Mouse (Mus musculus): Measurements from ENCODE around the gene Abcc4. TPM values are rescaled to one million over a fixed set of nuclear protein-coding genes. Genes with fewer than 3 reads are reported as not detected.
A peak's percentile ranks its signal among the peaks of the same experiment; 100 is the strongest.

Gene Abcc4
- polyA plus RNA-seq, 1 experiment from 2014 or later, result 3.2 TPM

GRCm38 (mm10) chr14:118620773-118621448 is 85.1 kb downstream of the Abcc4 start:
- DNase-seq (ENCODE audit: low spot score), result no peak
- H3K36me3 ChIP-seq (ENCODE audit: control insufficient read depth, insufficient read depth, low read length), result no peaks in the 10 kb centered on the region
- no peaks in the 10 kb centered on the region for H3K9me3 ChIP-seq (ENCODE audit: control insufficient read depth, low read length)
- H3K27ac ChIP-seq (ENCODE audit: low read depth, low read length), result no peak overlapping the region
- no peak overlapping the region for H3K9ac ChIP-seq (ENCODE audit: low read depth, low read length)
- no peak overlapping the region for H3K4me2 ChIP-seq (replicated peaks; ENCODE audit: low read depth, low read length)
- no peak for ATAC-seq (ENCODE audit: low FRiP score)
- H3K4me1 ChIP-seq (replicated peaks; ENCODE audit: control insufficient read depth, insufficient read depth, low read length), result no peaks in the 10 kb centered on the region
- no peaks in the 10 kb centered on the region for H3K27me3 ChIP-seq (ENCODE audit: control insufficient read depth, insufficient read depth, low read length)
- 79% methylated on average over 6 of the region's 6 CpGs for WGBS
- H3K4me3 ChIP-seq (ENCODE audit: low read depth, low read length), result no peak overlapping the region

DNA sequence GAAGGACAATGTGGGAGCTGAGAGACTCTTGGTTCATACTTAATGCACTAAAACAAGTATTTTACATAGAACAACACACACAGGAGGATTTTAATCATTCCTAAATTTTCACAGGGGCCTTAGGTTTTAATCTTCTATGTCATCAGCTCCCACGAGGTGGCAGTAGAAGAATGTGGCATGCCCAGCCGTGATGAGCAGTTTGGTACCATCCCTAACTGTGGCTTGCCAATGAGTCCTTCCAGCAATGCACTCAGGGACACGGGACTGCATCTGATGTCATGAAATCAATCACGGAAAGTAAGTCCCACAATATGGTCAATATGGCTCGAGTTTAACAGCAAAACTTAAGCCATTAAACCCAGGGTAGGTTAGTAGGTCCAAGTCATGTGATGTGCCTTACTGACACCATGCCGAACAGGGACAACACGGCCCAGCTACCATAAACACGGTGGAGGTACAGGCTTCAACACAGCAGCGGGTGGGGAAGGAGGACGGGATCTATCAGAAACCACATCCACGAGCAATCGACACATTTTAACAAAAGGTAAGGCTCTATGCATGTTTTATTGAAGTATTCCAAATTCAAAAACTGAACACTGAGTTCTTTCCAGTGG is 89.2 kb downstream of the Abcc4 start:
- ATAC-seq (ENCODE audit: low FRiP score) (no peak; the same call in 1 of the 2 replicates), DNase-seq (ENCODE audit: low spot score) (peak; percentile 49)
- H3K36me3 ChIP-seq (ENCODE audit: control insufficient read depth, insufficient read depth, low read length), result no peaks in the 10 kb centered on the region
- no peak overlapping the region for H3K4me3 ChIP-seq (ENCODE audit: low read depth, low read length)
- H3K27me3 ChIP-seq (ENCODE audit: control insufficient read depth, insufficient read depth, low read length), result no peaks in the 10 kb centered on the region
- no peaks in the 10 kb centered on the region for H3K4me1 ChIP-seq (replicated peaks; ENCODE audit: control insufficient read depth, insufficient read depth, low read length)
- no peak overlapping the region for H3K4me2 ChIP-seq (replicated peaks; ENCODE audit: low read depth, low read length)
- 79% methylated on average over 12 of the region's 12 CpGs for WGBS
- no peaks in the 10 kb centered on the region for H3K9me3 ChIP-seq (ENCODE audit: control insufficient read depth, low read length)
- no peak overlapping the region for H3K27ac ChIP-seq (ENCODE audit: low read depth, low read length)
- no peak overlapping the region for H3K9ac ChIP-seq (ENCODE audit: low read depth, low read length)

DNA sequence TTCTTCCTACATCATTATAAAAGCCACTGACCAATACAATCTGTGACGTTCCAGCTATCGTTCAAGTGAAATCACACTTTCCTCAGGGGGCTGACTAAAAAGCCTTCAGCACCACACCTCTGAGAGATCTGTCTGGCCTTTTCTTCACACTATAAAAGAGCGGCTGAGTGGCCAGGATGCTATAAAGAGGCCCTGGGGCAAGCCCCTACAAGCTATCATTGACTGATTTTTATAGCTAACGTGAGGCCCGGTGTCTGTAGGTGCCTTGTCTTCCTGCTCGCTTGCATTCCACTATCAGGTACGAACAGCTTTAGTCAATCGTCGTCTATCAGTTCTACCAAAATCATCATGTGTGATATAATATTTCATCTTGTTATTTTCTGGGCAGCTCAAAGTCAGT is 92.3 kb downstream of the Abcc4 start:
- Histone ChIP-seq H3K4me3 (ENCODE audit: low read depth, low read length) (no peak overlapping the region), H3K9ac (ENCODE audit: low read depth, low read length) (no peak overlapping the region), H3K27ac (ENCODE audit: low read depth, low read length) (no peak overlapping the region), H3K36me3 (ENCODE audit: control insufficient read depth, insufficient read depth, low read length) (no peaks in the 10 kb centered on the region), H3K4me2 (replicated peaks; ENCODE audit: low read depth, low read length) (no peak overlapping the region), H3K9me3 (ENCODE audit: control insufficient read depth, low read length) (no peaks in the 10 kb centered on the region), H3K4me1 (replicated peaks; ENCODE audit: control insufficient read depth, insufficient read depth, low read length) (no peaks in the 10 kb centered on the region), H3K27me3 (ENCODE audit: control insufficient read depth, insufficient read depth, low read length) (no peaks in the 10 kb centered on the region)
- ATAC-seq (ENCODE audit: low FRiP score) (no peak), DNase-seq (ENCODE audit: low spot score) (no peak)
- 84% methylated on average over 9 of the region's 9 CpGs for WGBS

GRCm38 (mm10) chr14:118611714-118612113 is 94.3 kb downstream of the Abcc4 start:
- H3K36me3 ChIP-seq (ENCODE audit: control insufficient read depth, insufficient read depth, low read length), result no peaks in the 10 kb centered on the region
- no peaks in the 10 kb centered on the region for H3K27me3 ChIP-seq (ENCODE audit: control insufficient read depth, insufficient read depth, low read length)
- no peak overlapping the region for H3K4me2 ChIP-seq (replicated peaks; ENCODE audit: low read depth, low read length)
- no peak overlapping the region for H3K9ac ChIP-seq (ENCODE audit: low read depth, low read length)
- no peak overlapping the region for H3K27ac ChIP-seq (ENCODE audit: low read depth, low read length)
- 92% methylated on average over 17 of the region's 17 CpGs for WGBS
- ATAC-seq (ENCODE audit: low FRiP score) (no peak), DNase-seq (ENCODE audit: low spot score) (no peak)
- no peak overlapping the region for H3K4me3 ChIP-seq (ENCODE audit: low read depth, low read length)
- H3K4me1 ChIP-seq (replicated peaks; ENCODE audit: control insufficient read depth, insufficient read depth, low read length), result no peaks in the 10 kb centered on the region
- no peaks in the 10 kb centered on the region for H3K9me3 ChIP-seq (ENCODE audit: control insufficient read depth, low read length)

GRCm38 (mm10) chr14:118610786-118611185 is 95.2 kb downstream of the Abcc4 start:
- DNase-seq (ENCODE audit: low spot score) (no peak), ATAC-seq (ENCODE audit: low FRiP score) (no peak)
- no peaks in the 10 kb centered on the region for H3K36me3 ChIP-seq (ENCODE audit: control insufficient read depth, insufficient read depth, low read length)
- H3K9ac ChIP-seq (ENCODE audit: low read depth, low read length), result no peak overlapping the region
- 96% methylated on average over 11 of the region's 11 CpGs for WGBS
- H3K4me2 ChIP-seq (replicated peaks; ENCODE audit: low read depth, low read length), result no peak overlapping the region
- H3K4me1 ChIP-seq (replicated peaks; ENCODE audit: control insufficient read depth, insufficient read depth, low read length), result no peaks in the 10 kb centered on the region
- no peaks in the 10 kb centered on the region for H3K9me3 ChIP-seq (ENCODE audit: control insufficient read depth, low read length)
- no peaks in the 10 kb centered on the region for H3K27me3 ChIP-seq (ENCODE audit: control insufficient read depth, insufficient read depth, low read length)
- no peak overlapping the region for H3K27ac ChIP-seq (ENCODE audit: low read depth, low read length)
- no peak overlapping the region for H3K4me3 ChIP-seq (ENCODE audit: low read depth, low read length)

- no peak for ATAC-seq (ENCODE audit: low FRiP score)
- DNase-seq (ENCODE audit: low spot score), result no peak
Measured at GRCm38 (mm10) chr14:118608816-118609465, 97.1 kb downstream of the Abcc4 start.

GRCm38 (mm10) chr14:118608317-118608716 is 97.7 kb downstream of the Abcc4 start:
- no peak overlapping the region for H3K27ac ChIP-seq (ENCODE audit: low read depth, low read length)
- no peaks in the 10 kb centered on the region for H3K4me1 ChIP-seq (replicated peaks; ENCODE audit: control insufficient read depth, insufficient read depth, low read length)
- WGBS, result 97% methylated on average over 7 of the region's 7 CpGs
- no peaks in the 10 kb centered on the region for H3K27me3 ChIP-seq (ENCODE audit: control insufficient read depth, insufficient read depth, low read length)
- H3K9ac ChIP-seq (ENCODE audit: low read depth, low read length), result no peak overlapping the region
- no peaks in the 10 kb centered on the region for H3K9me3 ChIP-seq (ENCODE audit: control insufficient read depth, low read length)
- ATAC-seq (ENCODE audit: low FRiP score), result no peak
- no peak for DNase-seq (ENCODE audit: low spot score)
- no peaks in the 10 kb centered on the region for H3K36me3 ChIP-seq (ENCODE audit: control insufficient read depth, insufficient read depth, low read length)
- no peak overlapping the region for H3K4me2 ChIP-seq (replicated peaks; ENCODE audit: low read depth, low read length)
- no peak overlapping the region for H3K4me3 ChIP-seq (ENCODE audit: low read depth, low read length)

More at GRCm38 (mm10) chr14:118608816-118609465, 97.1 kb downstream of the Abcc4 start:
- H3K4me3 ChIP-seq (ENCODE audit: low read depth, low read length), result no peak overlapping the region
- H3K9ac ChIP-seq (ENCODE audit: low read depth, low read length), result no peak overlapping the region
- H3K27ac ChIP-seq (ENCODE audit: low read depth, low read length), result no peak overlapping the region
- no peaks in the 10 kb centered on the region for H3K27me3 ChIP-seq (ENCODE audit: control insufficient read depth, insufficient read depth, low read length)
- no peaks in the 10 kb centered on the region for H3K4me1 ChIP-seq (replicated peaks; ENCODE audit: control insufficient read depth, insufficient read depth, low read length)
- no peaks in the 10 kb centered on the region for H3K9me3 ChIP-seq (ENCODE audit: control insufficient read depth, low read length)
- H3K4me2 ChIP-seq (replicated peaks; ENCODE audit: low read depth, low read length), result no peak overlapping the region
- 90% methylated on average over 16 of the region's 16 CpGs for WGBS
- H3K36me3 ChIP-seq (ENCODE audit: control insufficient read depth, insufficient read depth, low read length), result no peaks in the 10 kb centered on the region

DNA sequence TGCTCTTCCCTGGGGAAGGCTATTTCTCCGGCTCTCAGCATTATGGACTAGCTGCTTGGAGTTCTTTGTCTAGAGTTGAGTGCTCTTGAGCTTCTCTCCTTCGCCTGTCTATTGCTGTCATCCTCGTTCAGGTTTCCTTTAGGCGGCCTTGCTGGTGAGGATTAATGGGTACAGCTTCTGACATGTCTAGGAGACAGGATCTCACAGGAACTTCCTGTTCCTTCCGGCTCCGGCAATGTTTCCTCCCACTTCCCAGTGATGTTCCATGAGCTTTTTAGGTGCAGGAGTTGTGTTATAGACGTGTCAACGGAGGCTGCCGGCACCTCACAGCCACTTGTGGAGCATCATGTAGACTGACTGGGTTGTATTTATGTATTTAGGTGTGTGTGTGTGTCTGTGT is 99.5 kb downstream of the Abcc4 start:
- H3K4me2 ChIP-seq (replicated peaks; ENCODE audit: low read depth, low read length), result no peak overlapping the region
- no peaks in the 10 kb centered on the region for H3K4me1 ChIP-seq (replicated peaks; ENCODE audit: control insufficient read depth, insufficient read depth, low read length)
- H3K9me3 ChIP-seq (ENCODE audit: control insufficient read depth, low read length), result no peaks in the 10 kb centered on the region
- H3K36me3 ChIP-seq (ENCODE audit: control insufficient read depth, insufficient read depth, low read length), result no peaks in the 10 kb centered on the region
- ATAC-seq (ENCODE audit: low FRiP score), result no peak
- no peaks in the 10 kb centered on the region for H3K27me3 ChIP-seq (ENCODE audit: control insufficient read depth, insufficient read depth, low read length)
- no peak overlapping the region for H3K9ac ChIP-seq (ENCODE audit: low read depth, low read length)
- no peak overlapping the region for H3K27ac ChIP-seq (ENCODE audit: low read depth, low read length)
- 90% methylated on average over 9 of the region's 9 CpGs for WGBS
- no peak overlapping the region for H3K4me3 ChIP-seq (ENCODE audit: low read depth, low read length)
- no peak for DNase-seq (ENCODE audit: low spot score)

- Histone ChIP-seq H3K36me3 (ENCODE audit: control insufficient read depth, insufficient read depth, low read length) (no peaks in the 10 kb centered on the region), H3K4me3 (ENCODE audit: low read depth, low read length) (no peak overlapping the region), H3K27me3 (ENCODE audit: control insufficient read depth, insufficient read depth, low read length) (no peaks in the 10 kb centered on the region), H3K4me2 (replicated peaks; ENCODE audit: low read depth, low read length) (no peak overlapping the region), H3K9me3 (ENCODE audit: control insufficient read depth, low read length) (no peaks in the 10 kb centered on the region), H3K4me1 (replicated peaks; ENCODE audit: control insufficient read depth, insufficient read depth, low read length) (no peaks in the 10 kb centered on the region), H3K9ac (ENCODE audit: low read depth, low read length) (no peak overlapping the region), H3K27ac (ENCODE audit: low read depth, low read length) (no peak overlapping the region)
- ATAC-seq (ENCODE audit: low FRiP score) (no peak), DNase-seq (ENCODE audit: low spot score) (no peak)
- 96% methylated on average over 2 of the region's 2 CpGs for WGBS
Measured at GRCm38 (mm10) chr14:118604903-118605302, 101.1 kb downstream of the Abcc4 start.

Data from hindbrain, embryonic 11.5 days (tissue).